Mouse (Mus musculus) midbrain, embryonic 12.5 days (tissue): Measurements from ENCODE around the gene Zbtb5. TPM values are rescaled to one million over a fixed set of nuclear protein-coding genes. Genes with fewer than 3 reads are reported as not detected.
A peak's percentile ranks its signal among the peaks of the same experiment; 100 is the strongest.

Experiments used
- ATAC-seq: fragments of 200-750 bp; cut with Nextera tagmentation; 2 replicates; pipeline ENCODE4 v1.8.0; 2017; ENCODE audit warnings: low read depth, moderate TSS enrichment, moderate library complexity; ENCODE audit not compliant: low FRiP score
- H3K27ac ChIP-seq: fragments of 300-500 bp; sonication (generic); replicated peaks from 2 replicates; pipeline ENCODE4 v1.5.1; 2016; ENCODE audit warnings: mild to moderate bottlenecking
- H3K27me3 ChIP-seq: fragments of 300-500 bp; sonication (generic); 2 replicates; pipeline ENCODE4 v1.6.1; 2016; ENCODE audit warnings: mild to moderate bottlenecking
- H3K36me3 ChIP-seq: fragments of 300-500 bp; sonication (generic); 2 replicates; pipeline ENCODE4 v1.6.1; 2016
- H3K4me1 ChIP-seq: fragments of 300-500 bp; sonication (generic); 2 replicates; pipeline ENCODE4 v1.6.1; 2016
- H3K4me2 ChIP-seq: fragments of 300-500 bp; sonication (generic); replicated peaks from 2 replicates; pipeline ENCODE4 v1.6.1; 2016; ENCODE audit warnings: mild to moderate bottlenecking, moderate library complexity
- H3K4me3 ChIP-seq: fragments of 300-500 bp; sonication (generic); 2 replicates; pipeline ENCODE4 v1.5.1; 2016; ENCODE audit warnings: mild to moderate bottlenecking
- H3K9ac ChIP-seq: fragments of 300-500 bp; sonication (generic); replicated peaks from 2 replicates; pipeline ENCODE4 v1.6.1; 2016; ENCODE audit warnings: mild to moderate bottlenecking, moderate library complexity
- H3K9me3 ChIP-seq: fragments of 300-500 bp; sonication (generic); 2 replicates; pipeline ENCODE4 v1.6.1; 2016; ENCODE audit warnings: mild to moderate bottlenecking
- WGBS: fragments of 180-500 bp; shearing (Covaris S2); methylation state at CpG from one replicate; pipeline ENCODE4 v1.1.7; 2016; 5-methylcytosine and 5-hydroxymethylcytosine counted together
- polyA plus RNA-seq: library from polyadenylated mRNA; unstranded; fragments of >200 nt; fragmentation: Nextera tagmentation; extraction: Ambion mirVana; gene quantifications from 2 replicates; pipeline ENCODE4 v1.2.1, GENCODE M21; 2016

Gene Zbtb5
- polyA plus RNA-seq, 1 experiment from 2014 or later, result 49.7 TPM

GRCm38 (mm10) chr4:45036048-45036447 lies 23.8 kb upstream of the Zbtb5 start:
- no peak overlapping the region for H3K4me3 ChIP-seq
- no peaks in the 10 kb centered on the region for H3K4me1 ChIP-seq
- ATAC-seq, result no peak
- 93% methylated on average over 10 of the region's 10 CpGs for WGBS
- H3K9ac ChIP-seq, result no peak overlapping the region
- peaks cover 68% of the 10 kb centered on the region for H3K36me3 ChIP-seq
- no peak overlapping the region for H3K27ac ChIP-seq
- no peaks in the 10 kb centered on the region for H3K9me3 ChIP-seq
- H3K27me3 ChIP-seq, result no peaks in the 10 kb centered on the region
- H3K4me2 ChIP-seq, result no peak overlapping the region

DNA sequence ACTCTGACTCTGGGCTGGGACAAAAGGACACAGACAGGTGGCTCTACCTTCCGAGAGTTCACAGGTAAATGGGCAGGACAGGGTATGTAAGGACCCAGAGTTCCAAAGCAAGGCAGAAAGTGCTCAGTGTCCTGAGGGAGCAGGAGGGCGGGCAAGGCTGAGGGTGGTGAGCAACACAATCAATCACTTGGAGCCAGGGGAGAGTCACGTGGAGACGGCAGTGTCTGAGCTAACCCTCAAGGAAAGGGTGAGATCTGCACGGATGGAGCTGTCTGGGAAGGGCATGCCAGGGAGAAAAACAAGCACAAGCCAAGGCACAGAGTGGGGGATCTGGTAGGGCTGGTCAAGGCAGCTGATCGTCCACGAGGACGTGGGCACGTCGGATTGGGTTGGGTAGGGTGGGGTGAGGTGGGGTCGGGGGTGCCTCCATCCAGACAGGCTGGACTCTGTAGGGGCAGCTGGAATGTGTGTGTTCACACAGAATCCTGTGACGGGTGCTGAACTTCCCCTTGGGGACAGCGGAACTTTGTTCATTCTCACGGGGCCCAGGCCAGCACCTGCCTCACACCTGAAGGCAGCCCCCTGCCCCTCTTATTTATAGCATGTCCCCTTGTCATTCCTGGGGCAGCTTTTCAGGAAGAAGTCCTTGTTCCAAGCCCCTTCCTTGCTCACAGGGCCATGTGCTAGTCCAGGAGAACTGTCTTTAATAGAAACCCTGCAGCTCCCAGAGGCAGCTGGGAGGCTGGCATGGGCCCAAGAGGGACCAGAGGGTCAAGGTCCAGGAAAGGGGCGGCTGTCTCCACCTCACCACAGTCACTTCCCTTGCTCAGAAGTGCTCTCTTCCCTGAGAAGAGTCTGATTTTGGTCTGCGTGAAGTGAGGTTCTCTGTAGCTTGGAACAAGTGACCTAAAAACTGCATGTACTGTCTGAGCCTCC lies 22.7 kb upstream of the Zbtb5 start:
- Histone ChIP-seq H3K9me3 (no peaks in the 10 kb centered on the region), H3K4me2 (no peak overlapping the region), H3K9ac (no peak overlapping the region), H3K4me1 (no peaks in the 10 kb centered on the region), H3K27ac (no peak overlapping the region), H3K4me3 (no peak overlapping the region), H3K36me3 (peaks cover 67% of the 10 kb centered on the region), H3K27me3 (no peaks in the 10 kb centered on the region)
- WGBS, result 90% methylated on average over 16 of the region's 16 CpGs
- ATAC-seq, result no peak

DNA sequence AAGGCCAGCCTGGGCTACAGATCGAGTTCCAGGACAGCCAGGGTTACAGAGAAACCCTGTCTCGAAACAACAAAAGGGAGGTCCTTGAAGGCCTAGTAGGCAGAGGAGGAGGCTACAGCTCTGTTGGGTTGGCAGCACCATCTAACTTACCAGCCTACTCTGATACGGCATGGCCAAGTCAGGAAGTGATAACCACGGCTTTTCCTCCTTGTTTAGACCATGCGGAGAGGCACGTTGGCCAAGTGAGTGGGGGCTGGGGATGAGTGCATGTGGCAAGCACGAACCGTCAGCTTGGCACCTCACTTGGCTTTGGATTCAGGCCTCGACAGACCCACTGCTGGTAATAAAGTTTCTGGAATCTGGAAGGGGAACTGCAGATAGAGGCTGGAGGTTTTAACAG lies 20.4 kb upstream of the Zbtb5 start:
- H3K4me1 ChIP-seq, result no peaks in the 10 kb centered on the region
- no peak for ATAC-seq
- 91% methylated on average over 9 of the region's 9 CpGs for WGBS
- no peak overlapping the region for H3K4me2 ChIP-seq
- no peaks in the 10 kb centered on the region for H3K27me3 ChIP-seq
- H3K9ac ChIP-seq, result no peak overlapping the region
- peaks cover 79% of the 10 kb centered on the region for H3K36me3 ChIP-seq
- H3K9me3 ChIP-seq, result no peaks in the 10 kb centered on the region
- no peak overlapping the region for H3K4me3 ChIP-seq
- no peak overlapping the region for H3K27ac ChIP-seq

GRCm38 (mm10) chr4:45026459-45026858 lies 14.2 kb upstream of the Zbtb5 start:
- no peak overlapping the region for H3K4me3 ChIP-seq
- H3K36me3 ChIP-seq, result peaks cover 57% of the 10 kb centered on the region
- H3K9ac ChIP-seq, result no peak overlapping the region
- no peaks in the 10 kb centered on the region for H3K9me3 ChIP-seq
- 84% methylated on average over 4 of the region's 4 CpGs for WGBS
- no peaks in the 10 kb centered on the region for H3K4me1 ChIP-seq
- no peaks in the 10 kb centered on the region for H3K27me3 ChIP-seq
- H3K4me2 ChIP-seq, result no peak overlapping the region
- no peak for ATAC-seq
- H3K27ac ChIP-seq, result no peak overlapping the region

DNA sequence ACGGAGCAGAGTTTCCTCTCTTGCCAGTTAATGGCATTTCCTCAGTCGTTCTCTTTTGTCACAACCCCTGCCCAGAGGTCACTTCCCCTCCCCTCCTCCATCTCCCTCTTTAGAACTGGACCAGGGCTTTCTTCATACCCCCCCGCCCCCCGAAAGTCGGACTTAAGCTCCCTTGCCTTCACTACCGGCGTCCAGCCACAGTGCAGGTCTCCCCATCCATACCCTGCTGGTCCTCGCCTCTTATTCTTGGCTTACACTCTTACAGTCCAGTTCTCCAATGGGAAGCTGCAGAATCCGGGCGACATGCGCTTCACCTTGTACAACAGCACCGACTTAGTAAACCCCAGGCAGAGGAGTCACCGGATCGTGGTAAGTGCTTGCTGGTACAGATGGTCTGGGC lies 6.8 kb upstream of the Zbtb5 start:
- Histone ChIP-seq H3K36me3 (peaks cover 12% of the 10 kb centered on the region; the same call in 1 of the 2 replicates), H3K4me2 (peak overlapping the region; percentile 97), H3K27me3 (no peaks in the 10 kb centered on the region), H3K27ac (no peak overlapping the region), H3K4me3 (peak overlapping the region; percentile 72), H3K4me1 (peaks cover 23% of the 10 kb centered on the region), H3K9me3 (no peaks in the 10 kb centered on the region), H3K9ac (peak overlapping the region; percentile 71)
- 1% methylated on average over 14 of the region's 14 CpGs for WGBS
- peak; percentile 19; the same call in 1 of the 2 replicates for ATAC-seq

DNA sequence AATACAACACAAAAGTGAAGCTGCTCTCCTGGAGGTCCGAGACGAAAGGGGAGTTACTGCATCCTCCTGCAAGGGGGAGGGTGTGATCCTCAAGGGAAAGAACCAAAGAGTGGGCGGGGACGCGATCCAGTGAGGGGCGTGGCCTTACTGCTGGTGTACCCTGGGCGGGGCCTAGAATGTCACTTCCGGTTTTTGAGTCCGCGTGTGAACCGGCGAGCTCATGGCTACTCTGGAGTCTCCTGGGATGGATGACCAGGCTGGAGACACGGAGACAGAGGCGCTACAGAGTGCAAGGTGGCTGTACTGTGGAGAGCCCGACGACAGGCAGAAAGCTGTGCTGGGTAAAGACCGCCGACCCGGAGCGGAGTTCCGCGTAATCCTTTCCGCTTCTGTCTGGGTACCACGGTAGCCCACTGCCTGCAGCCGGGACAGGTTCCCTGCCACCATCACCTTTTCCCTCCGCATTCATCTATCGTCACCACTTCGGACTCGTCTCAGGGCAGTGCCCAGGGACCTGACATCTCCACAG lies 6.3 kb upstream of the Zbtb5 start, which contains the start of gene Polr1e:
Polr1e (plus strand) TSS at position 132 of the 529 bp plus-strand sequence.
- Histone ChIP-seq H3K36me3 (peaks cover 9% of the 10 kb centered on the region; the same call in 1 of the 2 replicates), H3K27ac (peak within 1 kb of the TSS; percentile 36; the same call in 1 of the 2 replicates)
- whole genome bisulfite sequencing, result 1% methylated on average over 29 of the region's 29 CpGs

GRCm38 (mm10) chr4:45015615-45016014 lies 3.4 kb upstream of the Zbtb5 start:
- ATAC-seq, result no peak
- WGBS, result 18% methylated on average over 3 of the region's 3 CpGs
- Histone ChIP-seq H3K4me1 (peaks cover 31% of the 10 kb centered on the region), H3K36me3 (no peaks in the 10 kb centered on the region), H3K9ac (0 out of 2 replicates have a peak overlapping the region, but pooled peaks have one; percentile 31), H3K4me3 (no peak overlapping the region), H3K27ac (no peak overlapping the region), H3K4me2 (no peak overlapping the region), H3K9me3 (no peaks in the 10 kb centered on the region), H3K27me3 (no peaks in the 10 kb centered on the region)

More for the DNA sequence above, 6.3 kb upstream of the Zbtb5 start, which contains the start of gene Polr1e:
- peak within 1 kb of the TSS; percentile 72 for H3K4me3 ChIP-seq
- no peaks in the 10 kb centered on the region for H3K27me3 ChIP-seq
- peak within 1 kb of the TSS; percentile 97 for H3K4me2 ChIP-seq
- ATAC-seq, result peak; percentile 93
- peaks cover 25% of the 10 kb centered on the region for H3K4me1 ChIP-seq
- peak within 1 kb of the TSS; percentile 71 for H3K9ac ChIP-seq
- H3K9me3 ChIP-seq, result no peaks in the 10 kb centered on the region

GRCm38 (mm10) chr4:45013537-45013936 lies 1.3 kb upstream of the Zbtb5 start:
- WGBS, result 9% methylated on average over 2 of the region's 2 CpGs
- Histone ChIP-seq H3K4me3 (peak overlapping the region; percentile 81), H3K36me3 (no peaks in the 10 kb centered on the region), H3K4me1 (peaks cover 23% of the 10 kb centered on the region), H3K27me3 (no peaks in the 10 kb centered on the region), H3K4me2 (peak overlapping the region; percentile 76), H3K9me3 (no peaks in the 10 kb centered on the region), H3K9ac (0 out of 2 replicates have a peak overlapping the region, but pooled peaks have one; percentile 70), H3K27ac (no peak overlapping the region)
- ATAC-seq, result no peak

GRCm38 (mm10) chr4:45013031-45013431 lies 819 bp upstream of the Zbtb5 start:
- WGBS, result 1% methylated on average over 13 of the region's 13 CpGs
- no peak for ATAC-seq
- Histone ChIP-seq H3K36me3 (no peaks in the 10 kb centered on the region), H3K4me2 (peak overlapping the region; percentile 76), H3K27ac (peak overlapping the region; percentile 76), H3K4me1 (peaks cover 23% of the 10 kb centered on the region), H3K27me3 (no peaks in the 10 kb centered on the region), H3K9me3 (no peaks in the 10 kb centered on the region), H3K9ac (peak overlapping the region; percentile 70), H3K4me3 (peak overlapping the region; percentile 81)

DNA sequence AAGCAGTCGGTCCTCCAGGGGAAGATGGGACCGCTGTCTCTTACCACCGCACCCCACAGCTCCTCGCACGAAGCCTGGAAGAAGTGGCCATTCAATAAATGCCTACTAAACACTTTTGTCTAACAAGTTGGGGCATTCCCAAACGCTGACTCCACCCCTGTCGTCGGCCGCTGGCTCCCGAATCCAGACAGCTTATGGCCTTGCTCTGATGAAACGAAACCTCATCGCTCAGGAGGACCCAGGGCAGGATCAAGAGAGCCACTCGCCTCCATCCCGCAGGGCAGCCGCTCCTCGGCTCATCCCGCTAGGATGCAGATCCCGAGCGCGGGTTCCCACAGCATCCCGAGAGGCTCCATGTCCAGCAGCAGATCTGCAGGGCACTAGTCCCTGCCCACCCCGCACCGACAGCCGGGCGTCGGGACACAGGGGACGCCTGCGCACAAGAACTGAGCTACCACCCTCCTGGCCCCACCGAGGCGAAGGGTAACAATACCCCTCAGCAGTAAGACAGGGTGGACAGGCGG lies 569 bp downstream of the Zbtb5 start:
- peak; percentile 83 for ATAC-seq

GRCm38 (mm10) chr4:45010806-45011415 lies 1.3 kb downstream of the Zbtb5 start:
- Histone ChIP-seq H3K9ac (peak overlapping the region; percentile 87), H3K36me3 (no peaks in the 10 kb centered on the region), H3K9me3 (no peaks in the 10 kb centered on the region), H3K4me1 (peaks cover 23% of the 10 kb centered on the region), H3K4me3 (peak overlapping the region; percentile 81), H3K27me3 (no peaks in the 10 kb centered on the region), H3K4me2 (peak overlapping the region; percentile 69), H3K27ac (peak overlapping the region; percentile 96)
- ATAC-seq, result no peak
- 10% methylated on average over 11 of the region's 11 CpGs for WGBS

More for the DNA sequence above, 569 bp downstream of the Zbtb5 start:
- Histone ChIP-seq H3K36me3 (no peaks in the 10 kb centered on the region), H3K27me3 (no peaks in the 10 kb centered on the region), H3K4me2 (peak overlapping the region; percentile 69), H3K9ac (peak overlapping the region; percentile 87), H3K27ac (peak overlapping the region; percentile 96), H3K4me1 (peaks cover 23% of the 10 kb centered on the region), H3K9me3 (no peaks in the 10 kb centered on the region), H3K4me3 (peak overlapping the region; percentile 81)
- under 1% methylated on average over 31 of the region's 31 CpGs for WGBS
